Mouse (Mus musculus) layer of hippocampus, postnatal 36 days (tissue): Measurements from ENCODE around the gene Col13a1. TPM values are rescaled to one million over a fixed set of nuclear protein-coding genes. Genes with fewer than 3 reads are reported as not detected.

ENCODE experiments used
- DNase-seq, 2 experiments: peaks; one replicate each; pipeline ENCODE4 v3.0.0; 2022
- total RNA-seq, 2 experiments: library from RNA; stranded (reverse); gene quantifications; 2 replicates each; pipeline ENCODE4 v1.2.3; 2021

Col13a1 gene
- total RNA-seq, 2 experiments from 2014 or later = 0.80 to 1.7 TPM

- DNase-seq = no peak
Observed at GRCm38 (mm10) chr10:61968003-61968553, 10.8 kb downstream of the Col13a1 start.

GRCm38 (mm10) chr10:61967207-61967606 is 11.7 kb downstream of the Col13a1 start:
- DNase-seq = no peak

DNA sequence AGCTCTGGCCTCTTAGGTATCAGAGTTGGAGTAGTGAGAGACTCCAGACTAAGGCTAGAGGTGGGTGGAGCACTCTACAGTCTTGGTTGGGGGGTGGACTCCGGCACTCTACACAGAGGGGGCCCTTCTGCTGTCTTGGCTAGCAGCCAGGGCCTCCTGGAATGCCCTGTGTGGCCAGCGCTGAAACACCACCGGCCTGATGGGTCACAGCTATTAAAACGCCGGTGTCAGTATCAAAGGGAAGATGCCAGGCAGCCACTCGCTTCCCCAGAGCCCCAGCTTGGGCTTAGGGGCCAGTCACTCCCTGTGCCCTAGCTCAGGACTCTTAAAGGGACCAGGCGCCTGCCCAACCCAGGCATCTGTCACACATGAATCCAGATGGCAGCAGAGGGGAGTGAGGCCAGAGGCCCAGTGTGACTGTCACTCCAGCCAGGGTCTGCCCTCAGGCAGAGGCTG is 13.5 kb downstream of the Col13a1 start:
- DNase-seq = no peak

- DNase-seq = no peak
Observed at GRCm38 (mm10) chr10:61956718-61957117, 22.2 kb downstream of the Col13a1 start.

- DNase-seq = no peak
Observed at GRCm38 (mm10) chr10:61953916-61954315, 25.0 kb downstream of the Col13a1 start.

GRCm38 (mm10) chr10:61949542-61949941 is 29.4 kb downstream of the Col13a1 start:
- DNase-seq = peak in 1 of 2 experiments; percentile 12

DNA sequence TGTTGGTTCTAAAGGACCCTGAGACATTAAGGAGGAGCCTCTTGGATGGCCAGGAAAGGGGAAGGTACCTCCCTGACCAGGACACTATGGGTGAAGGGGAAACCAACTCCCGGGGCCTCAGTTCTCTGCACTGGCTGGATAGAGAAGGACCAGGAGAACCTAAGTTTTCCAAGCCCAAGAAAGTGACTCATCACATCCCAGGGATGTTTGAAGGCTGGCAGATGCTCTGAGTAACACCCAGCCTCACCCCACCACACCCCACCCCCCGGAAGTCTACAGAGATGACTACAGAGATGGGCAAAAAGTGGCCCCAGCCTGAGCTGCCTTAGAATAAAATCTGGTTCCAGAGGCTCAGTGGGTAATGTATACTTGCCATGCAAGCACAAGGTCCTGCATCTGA is 34.5 kb downstream of the Col13a1 start:
- DNase-seq = no peak

DNA sequence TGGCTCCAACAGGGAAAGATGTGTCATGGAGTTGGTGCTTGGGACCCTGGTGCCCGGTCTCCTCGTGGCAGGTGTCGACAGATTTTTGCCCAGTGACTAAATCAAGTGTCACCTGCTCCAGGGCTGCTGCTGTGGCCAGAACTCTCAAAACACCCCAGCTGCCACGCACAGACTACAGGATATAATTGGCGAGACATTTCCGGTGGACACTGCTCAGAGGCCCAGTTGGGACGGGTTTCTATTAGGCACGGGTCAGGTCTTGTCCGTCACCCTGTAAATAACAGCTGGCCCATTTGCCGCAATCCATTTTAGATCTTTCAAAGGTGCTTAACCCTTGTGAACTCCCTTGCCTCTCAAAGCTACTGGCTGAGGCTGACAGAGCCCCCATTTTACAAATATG is 35.4 kb downstream of the Col13a1 start:
- no peak for DNase-seq

- no peak for DNase-seq
Observed at GRCm38 (mm10) chr10:61942719-61943118, 36.2 kb downstream of the Col13a1 start.

DNA sequence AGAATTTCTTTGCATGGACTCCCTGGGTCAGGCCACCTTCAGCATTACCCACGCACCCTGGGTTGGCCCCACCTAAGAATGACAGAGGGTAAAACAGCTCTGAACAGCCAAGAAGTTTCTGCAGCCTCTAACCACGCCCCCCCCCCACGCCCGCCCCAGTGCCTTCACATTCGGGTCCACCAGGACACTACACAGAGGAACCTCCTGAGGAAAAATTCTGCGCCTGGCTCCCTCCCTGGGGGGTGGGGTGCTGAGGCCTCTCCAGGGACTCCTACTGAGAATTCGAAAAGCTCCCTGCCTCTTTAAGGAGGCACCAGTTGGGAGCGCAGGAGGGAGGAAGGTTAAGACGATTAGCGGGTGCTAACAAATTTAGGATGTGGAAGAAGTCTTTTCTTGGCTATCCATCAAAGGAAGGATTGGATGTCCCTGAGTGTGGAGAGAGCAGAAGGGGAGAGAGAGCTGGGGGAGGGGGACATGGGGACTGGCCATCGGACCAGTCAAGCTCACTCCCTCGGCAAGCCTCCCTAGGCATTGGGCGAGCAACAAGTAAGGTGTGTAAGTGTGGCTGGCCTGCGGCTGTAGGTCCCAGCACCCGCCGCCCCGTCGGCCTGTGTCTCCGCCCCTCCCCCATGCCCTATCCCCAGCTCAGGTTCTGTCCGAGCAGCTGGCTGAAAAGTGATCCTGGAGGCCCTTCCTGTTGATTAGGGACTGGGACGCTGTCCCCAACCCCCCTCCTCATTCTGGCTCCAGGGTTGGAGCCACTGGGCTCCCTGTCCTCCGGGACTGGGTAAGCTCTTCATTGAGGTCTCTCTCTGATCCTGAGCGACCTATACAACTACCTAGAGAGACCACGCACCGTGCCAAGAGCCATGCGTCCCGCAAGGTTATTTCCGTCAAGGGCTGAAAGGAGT is 42.4 kb downstream of the Col13a1 start:
- DNase-seq = no peak

DNA sequence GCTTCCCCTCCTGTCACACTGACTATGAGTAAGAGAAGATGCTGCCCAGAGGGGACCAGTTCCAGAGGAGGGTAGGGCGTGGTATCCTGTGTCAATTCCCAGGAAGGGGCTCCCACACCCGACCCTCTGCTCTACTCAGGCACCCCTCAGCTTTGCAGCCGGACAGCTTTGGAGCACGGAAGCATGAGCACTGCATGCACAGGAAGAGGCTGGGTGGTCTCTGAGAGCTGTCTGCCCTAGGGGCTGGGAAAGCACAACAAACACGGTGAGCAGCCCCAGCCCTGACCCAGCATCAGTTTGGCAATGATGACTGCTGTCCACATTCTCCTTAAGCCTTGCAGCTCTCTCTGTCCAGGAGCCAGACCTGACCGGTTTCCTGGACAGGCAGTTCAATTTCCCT is 47.2 kb downstream of the Col13a1 start:
- DNase-seq = no peak

GRCm38 (mm10) chr10:61929901-61930300 is 49.0 kb downstream of the Col13a1 start:
- DNase-seq = no peak

DNA sequence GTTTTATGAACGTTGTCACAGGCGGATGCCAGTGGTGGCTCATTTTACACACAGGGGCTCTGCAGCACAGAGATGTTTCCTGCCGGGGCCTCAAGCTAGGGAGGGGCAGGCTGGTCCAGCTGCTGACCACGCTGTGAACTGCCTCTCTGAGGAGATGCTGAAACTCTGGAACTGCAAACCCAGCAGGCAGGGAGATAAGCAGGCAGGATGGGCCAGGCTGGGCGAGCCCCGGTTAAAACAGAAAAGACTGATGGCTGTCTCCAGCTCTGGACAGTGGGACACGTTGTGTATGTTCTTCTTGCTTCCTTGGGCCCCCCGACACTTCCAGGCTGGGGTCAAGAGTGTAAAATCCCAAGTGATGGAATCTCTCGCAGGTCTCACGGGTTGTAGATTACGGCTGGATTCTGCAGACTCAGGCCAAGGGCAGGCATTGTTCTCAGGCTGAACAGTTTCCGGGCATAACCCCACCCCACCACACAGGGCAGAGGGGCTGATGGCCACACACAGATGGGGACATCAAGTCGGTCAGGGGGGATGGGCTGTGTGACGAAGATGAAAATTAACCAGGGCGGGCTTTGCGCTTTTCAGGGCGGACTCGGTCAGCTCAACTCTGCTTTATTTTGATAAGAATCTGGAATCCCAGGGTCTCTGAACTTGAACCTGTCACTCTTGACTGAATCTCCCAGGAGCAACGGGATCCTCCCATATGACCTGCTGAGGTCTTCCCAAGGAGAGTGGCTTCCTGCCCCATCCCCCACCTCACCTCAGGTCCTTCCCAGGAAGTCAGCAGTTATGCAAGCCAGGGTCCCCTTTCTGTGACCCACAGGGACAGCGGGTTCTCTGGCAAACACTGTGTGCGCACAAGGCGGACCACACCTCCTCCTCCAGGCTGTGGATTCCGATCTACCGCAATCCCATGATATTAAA is 49.9 kb downstream of the Col13a1 start:
- no peak for DNase-seq

GRCm38 (mm10) chr10:61925691-61926090 is 53.2 kb downstream of the Col13a1 start:
- no peak for DNase-seq

- no peak for DNase-seq
Observed at GRCm38 (mm10) chr10:61920655-61921365, 58.1 kb downstream of the Col13a1 start.

DNA sequence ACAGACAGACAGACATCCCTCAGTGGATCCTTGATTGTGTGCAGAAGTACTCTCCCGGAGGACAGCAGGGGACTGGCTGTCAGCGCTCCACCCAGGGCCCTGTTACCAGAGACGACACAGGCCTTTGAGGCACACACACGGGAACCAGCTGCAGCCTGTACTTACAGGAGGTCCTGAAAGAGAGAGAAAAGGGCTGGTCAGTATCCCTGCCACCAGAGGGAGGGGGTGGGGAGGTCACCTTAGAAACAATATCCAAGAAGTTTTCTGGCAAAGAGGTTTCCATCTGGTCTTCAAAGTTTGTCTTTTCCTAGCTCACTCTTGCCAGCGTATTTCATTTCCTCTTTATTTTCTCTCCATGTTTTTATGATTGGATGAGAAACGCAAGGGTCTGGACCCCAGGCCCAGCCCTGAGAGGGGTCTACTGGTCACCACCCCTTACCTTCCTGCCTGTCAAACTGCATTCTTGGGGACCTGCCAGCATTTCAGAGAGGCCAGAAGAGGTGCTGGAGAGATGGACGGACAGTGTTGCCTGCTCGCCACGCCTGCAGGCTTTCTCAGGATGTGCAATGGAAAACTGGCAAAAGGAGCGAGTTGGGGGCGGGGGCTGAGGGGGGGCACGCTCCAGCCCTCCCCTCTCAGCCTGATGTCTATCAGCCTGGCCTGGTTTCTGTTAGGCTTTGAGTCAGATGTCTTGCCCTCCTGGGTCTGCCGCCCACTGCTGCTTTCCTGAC is 58.8 kb downstream of the Col13a1 start:
- DNase-seq = no peak

DNA sequence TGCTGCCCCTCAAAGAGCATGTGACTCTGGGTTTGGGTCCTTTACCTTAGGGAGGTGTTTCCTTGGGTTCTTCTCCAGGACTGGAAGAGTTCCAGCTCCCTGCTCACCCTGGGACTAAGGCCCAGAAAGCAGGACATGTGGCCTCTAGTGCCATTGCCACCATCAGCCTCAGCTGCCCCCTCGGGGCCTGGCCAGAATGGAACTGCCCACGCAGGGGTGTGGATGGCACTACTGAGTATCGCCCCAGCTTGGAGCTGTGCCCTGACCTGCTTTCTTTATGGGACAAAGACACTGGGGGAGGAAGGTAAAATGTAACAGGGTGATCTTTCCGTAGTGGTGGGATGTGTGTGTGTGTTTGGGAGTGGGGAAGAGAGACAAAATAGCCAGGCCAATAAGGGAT is 59.4 kb downstream of the Col13a1 start:
- DNase-seq = no peak

DNA sequence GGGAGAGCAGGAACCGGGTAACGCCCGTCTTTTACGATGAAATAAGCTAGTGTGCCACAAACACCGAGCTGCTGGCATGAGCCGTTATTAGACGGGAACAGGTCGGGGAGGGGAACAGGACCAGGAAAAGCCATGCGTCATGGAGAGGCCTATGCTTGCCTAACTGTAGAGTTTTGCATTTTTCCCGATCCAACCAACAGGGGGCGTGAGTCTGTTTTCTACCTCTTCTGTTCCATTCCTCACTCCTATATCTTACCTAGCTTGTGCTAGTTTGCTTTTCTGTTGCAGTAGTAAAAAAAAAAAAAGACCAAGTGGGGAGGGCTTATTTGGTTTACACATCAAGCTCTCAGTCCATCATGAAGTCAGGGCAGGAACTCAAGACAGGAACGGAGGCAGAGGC is 61.8 kb downstream of the Col13a1 start:
- no peak for DNase-seq

- DNase-seq = no peak
Observed at GRCm38 (mm10) chr10:61911770-61912169, 67.1 kb downstream of the Col13a1 start.

DNA sequence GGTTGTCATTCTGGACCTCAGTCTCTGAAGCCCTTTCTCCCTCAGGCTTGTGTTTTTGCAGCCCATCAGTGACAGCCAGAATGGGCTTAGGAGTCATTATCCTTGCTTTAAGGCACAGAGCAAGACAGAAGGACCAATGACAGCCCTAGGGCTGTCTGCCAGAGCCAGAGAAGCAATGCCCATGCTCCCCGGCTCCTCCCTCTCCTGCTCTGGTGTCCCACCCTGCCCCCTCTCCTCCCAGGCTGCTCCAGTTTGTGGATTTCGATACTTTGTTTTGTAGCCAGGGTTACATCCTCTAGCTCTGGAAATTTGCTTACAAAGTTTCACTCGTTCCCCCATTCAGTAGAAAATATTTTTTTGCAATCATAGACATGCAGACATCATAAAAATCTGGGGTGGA is 69.9 kb downstream of the Col13a1 start:
- no peak for DNase-seq

DNA sequence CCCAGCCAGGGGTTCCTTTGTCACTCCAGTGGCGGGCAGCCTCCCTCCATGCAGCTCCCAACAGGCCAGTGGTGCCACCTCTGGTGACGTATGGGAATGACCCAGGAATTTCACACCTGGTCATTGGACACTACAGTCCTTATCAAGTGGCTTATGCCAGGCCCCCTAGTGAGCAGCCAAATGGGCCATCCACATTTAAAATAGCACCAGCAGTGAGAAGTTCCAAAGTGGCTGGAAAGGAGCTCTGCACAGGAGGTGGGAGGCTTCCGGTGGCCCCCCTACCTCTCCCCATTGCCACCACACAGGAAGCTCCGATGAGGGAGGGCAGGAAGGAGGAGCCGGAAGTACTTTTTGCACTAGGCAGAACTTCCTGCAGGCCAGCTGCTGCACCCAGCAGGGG is 72.7 kb downstream of the Col13a1 start:
- DNase-seq = no peak

GRCm38 (mm10) chr10:61905308-61905707 is 73.6 kb downstream of the Col13a1 start:
- DNase-seq = no peak
